Mouse (Mus musculus) left cerebral cortex, adult 8-10 months (tissue): ENCODE data around the gene Tcf12. TPM values are rescaled to one million over a fixed set of nuclear protein-coding genes. Genes with fewer than 3 reads are reported as not detected.

Experiments
- DNase-seq, 2 experiments: peaks; one replicate each; pipeline ENCODE4 v3.0.0; 2022; ENCODE audit warnings: low spot score in 2 of 2
- total RNA-seq, 4 experiments: library from RNA; stranded (reverse); gene quantifications; 2 replicates each; pipeline ENCODE4 v1.2.4; 2022

Gene Tcf12
- total RNA-seq: 10 to 100 TPM; 44.5 to 53.5 (median 47.2) TPM

- DNase-seq: peak; percentile 70 to 81
Measured at GRCm38 (mm10) chr9:72111622-72112550, at the start of gene Tcf12. Tcf12 (minus strand) TSS chr9:72111871.

GRCm38 (mm10) chr9:72158392-72158791 is 46.7 kb upstream of the Tcf12 start:
- DNase-seq: no peak

GRCm38 (mm10) chr9:72157091-72157490 is 45.4 kb upstream of the Tcf12 start:
- DNase-seq: no peak

GRCm38 (mm10) chr9:72155250-72156138 is 43.8 kb upstream of the Tcf12 start:
- peak in 1 of 2 experiments; percentile 9 for DNase-seq

DNA sequence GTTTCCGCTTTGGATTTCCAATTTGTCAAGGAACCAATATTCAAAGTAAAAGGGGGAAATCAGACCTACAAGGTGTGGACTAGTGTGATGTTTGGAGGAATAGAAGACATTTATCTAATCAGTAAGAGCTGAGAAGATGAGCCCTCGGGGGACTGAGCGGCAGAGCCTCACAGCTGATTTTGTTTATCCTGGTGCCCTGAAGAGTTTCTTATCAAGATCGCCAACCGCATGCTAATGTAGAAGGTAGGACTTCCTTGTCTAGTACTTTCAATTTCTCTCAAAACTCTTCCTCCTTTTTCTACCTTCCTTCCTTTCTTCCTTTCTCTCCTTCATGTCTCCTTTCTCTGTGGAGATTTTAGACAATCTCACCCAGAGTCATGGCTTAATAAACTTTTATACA is 32.5 kb upstream of the Tcf12 start:
- DNase-seq: no peak

DNA sequence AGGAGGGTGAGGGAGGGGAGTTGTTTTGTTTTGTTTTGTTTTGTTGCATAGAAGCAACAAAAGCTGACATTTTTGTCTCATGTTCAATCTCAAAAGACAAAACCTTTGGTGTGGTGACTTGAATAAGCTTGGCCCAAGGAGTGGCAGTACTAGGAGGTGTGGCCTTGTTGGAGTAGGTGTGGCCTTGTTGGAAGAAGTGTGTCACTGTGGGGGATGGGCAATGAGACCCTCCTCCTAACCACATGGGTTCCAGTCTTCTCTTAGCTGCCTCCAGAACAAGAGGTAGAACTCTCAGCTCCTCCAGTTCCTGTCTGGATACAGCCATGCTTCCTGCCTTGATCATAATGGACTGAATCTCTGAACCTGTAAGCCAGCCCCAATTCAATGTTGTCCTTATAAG is 26.2 kb upstream of the Tcf12 start:
- DNase-seq: no peak

- DNase-seq: no peak
Measured at GRCm38 (mm10) chr9:72133772-72134245, 22.1 kb upstream of the Tcf12 start.

DNA sequence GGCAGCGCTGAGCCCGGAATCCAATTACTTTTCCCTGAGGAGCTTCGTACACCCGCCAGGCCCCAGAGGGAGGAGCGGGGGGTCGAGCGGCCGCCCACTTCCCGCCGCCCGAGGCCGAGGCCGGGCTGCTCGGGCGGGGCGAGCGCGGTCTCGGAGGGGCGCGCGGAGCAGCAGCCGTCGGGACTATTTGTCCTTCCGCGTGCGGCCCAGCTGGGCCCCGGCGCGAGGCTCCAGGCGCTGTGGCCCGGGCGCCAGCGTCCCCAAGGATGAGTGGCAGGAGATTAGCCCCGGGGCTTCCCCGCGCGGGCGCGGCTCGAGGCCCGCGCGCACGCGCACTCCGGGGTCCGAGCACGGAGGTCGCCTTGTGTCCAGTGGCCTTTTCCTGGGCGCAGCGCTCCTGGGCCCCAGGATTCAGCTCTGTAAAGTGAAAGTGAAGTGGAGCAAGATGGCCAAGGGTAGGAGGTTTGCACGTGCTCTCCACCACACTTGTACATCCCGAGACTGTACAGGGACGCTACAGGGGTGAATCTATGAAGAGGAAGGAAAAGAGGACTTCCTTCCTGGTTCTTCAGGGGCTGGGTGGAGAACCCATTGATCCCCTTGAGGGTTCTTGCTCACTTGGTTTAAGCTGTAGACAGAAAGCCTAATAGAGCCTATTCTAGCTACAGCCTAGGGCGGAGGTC is 21.6 kb upstream of the Tcf12 start:
- DNase-seq: peak; percentile 69 to 77

GRCm38 (mm10) chr9:72132728-72133088 is 21.0 kb upstream of the Tcf12 start:
- DNase-seq: no peak

DNA sequence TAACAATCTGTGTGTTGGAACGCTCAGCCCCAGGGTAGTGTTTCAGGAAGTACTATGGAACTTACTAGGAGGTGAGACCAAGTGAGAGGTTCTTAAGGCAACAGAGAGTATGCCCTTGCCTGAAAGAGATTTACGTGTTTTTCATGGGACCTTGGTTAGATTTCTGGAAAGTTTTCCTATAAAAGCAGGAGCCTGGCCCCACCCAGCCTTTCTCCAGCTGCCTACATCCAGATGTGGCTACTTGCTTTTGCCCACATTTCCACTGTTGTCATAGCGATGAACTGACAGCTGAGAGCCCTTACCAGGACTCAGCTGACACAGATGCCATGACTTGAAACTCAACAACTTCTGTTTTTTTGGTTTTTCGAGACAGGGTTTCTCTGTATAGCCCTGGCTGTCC is 18.2 kb upstream of the Tcf12 start:
- DNase-seq: no peak

GRCm38 (mm10) chr9:72125442-72125841 is 13.8 kb upstream of the Tcf12 start:
- no peak for DNase-seq

DNA sequence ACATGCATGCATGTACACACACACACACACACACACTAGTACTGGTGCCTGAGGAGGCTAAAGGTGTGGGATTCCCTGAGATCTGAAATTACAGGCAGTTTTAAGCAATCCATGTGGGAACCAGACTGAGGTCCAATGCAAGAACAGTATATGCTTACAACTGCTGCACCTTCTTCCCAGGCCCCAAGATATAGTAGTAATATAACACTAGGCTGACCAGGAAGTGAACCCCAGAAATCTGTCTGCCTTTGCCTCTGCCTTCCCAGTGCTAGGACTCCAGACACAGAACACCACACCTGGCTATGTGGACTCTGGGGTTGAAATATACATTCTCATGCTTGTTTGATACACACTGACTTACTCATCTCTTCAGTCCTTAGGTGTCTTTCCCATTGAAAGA is 6.8 kb upstream of the Tcf12 start:
- DNase-seq: no peak

GRCm38 (mm10) chr9:72111004-72111621 is 558 bp downstream of the Tcf12 start:
- DNase-seq: peak; percentile 38 to 55

DNA sequence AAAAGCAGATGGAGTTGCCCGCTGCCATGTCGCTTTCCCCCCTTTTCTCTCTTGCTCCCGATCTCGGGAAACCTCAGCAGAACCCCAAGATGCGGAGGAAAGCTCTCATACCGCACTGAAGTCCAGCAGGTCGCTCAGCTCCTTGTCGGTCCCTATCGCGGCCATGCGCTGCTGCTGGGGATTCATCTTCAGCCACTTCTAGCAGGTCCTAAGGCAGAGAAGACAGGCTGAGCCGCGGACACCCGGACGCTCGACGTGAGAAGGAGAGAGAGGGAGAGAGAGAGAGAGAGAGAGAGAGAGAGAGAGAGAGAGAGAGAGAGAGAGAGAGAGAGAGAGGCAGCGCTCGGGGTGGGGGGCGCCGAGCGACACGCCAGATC is 1.1 kb downstream of the Tcf12 start:
- peak in 1 of 2 experiments; percentile 25 for DNase-seq

GRCm38 (mm10) chr9:72103471-72103870 is 8.2 kb downstream of the Tcf12 start:
- DNase-seq: no peak

- no peak for DNase-seq
Measured at GRCm38 (mm10) chr9:72099945-72100685, 11.6 kb downstream of the Tcf12 start.

- DNase-seq: no peak
Measured at GRCm38 (mm10) chr9:72098056-72098455, 13.6 kb downstream of the Tcf12 start.

DNA sequence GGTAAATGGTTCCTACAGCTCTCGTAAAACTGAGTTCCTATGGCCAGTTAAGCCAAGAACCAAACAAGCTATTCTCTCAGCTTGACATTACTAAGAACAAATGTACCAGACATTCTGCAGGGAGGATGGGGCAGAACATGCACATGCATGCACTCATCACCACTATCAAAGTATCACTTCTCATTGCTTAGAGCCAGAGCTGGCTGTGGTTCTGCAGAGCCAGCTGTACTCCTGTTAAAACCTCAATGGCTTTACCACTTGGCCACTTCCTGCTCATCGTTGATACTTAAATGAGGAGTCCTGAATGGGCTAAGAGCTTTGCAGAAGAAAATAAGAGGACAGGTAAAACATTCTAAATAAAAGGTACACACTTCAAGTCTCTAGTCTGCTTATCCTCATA is 14.6 kb downstream of the Tcf12 start:
- no peak for DNase-seq

- no peak for DNase-seq
Measured at GRCm38 (mm10) chr9:72094675-72095074, 17.0 kb downstream of the Tcf12 start.

- DNase-seq: no peak
Measured at GRCm38 (mm10) chr9:72092191-72092590, 19.5 kb downstream of the Tcf12 start.
